Comparison of ENCODE assay signal across 16 mouse cellular contexts in genomic region chr11:3471448-3471850, GRCm38 (mm10). TPM values are rescaled to one million over a fixed set of nuclear protein-coding genes. Genes with fewer than 3 reads are reported as not detected.
DNase-seq lines count a peak whose midpoint lies in the region; ATAC-seq and TF ChIP-seq lines count a peak whose summit lies in the region.
"Had no signal": no experiment of that assay in that cellular context is flagged by ENCODE, and none has a peak within 500 bp of the region (broad histone marks: within the 10 kb centered on the region; RNA-seq: fewer than 3 reads in every experiment).

No protein-coding gene starts in this region.

- peak overlapping the region; percentile 10 for H3K4me3 ChIP-seq in intestine, embryonic 16.5 days (ENCODE audit: low read length)
- H3K4me3 ChIP-seq in kidney, postnatal 0 days (replicated peaks; ENCODE audit: low read depth, low read length): no peak overlapping the region
- peak overlapping the region; percentile 57 for H3K4me3 ChIP-seq in small intestine, adult 2 months (ENCODE audit: low read depth, low read length)

- DNase-seq in ZHBTc4 (ENCODE audit: low read depth, low spot score): peak; percentile 32
- DNase-seq in kidney, postnatal 0 days (ENCODE audit: low spot score): peak; percentile 25
- DNase-seq in urinary bladder, postnatal 4 days (ENCODE audit: low spot score in 2 of 2): no peak
- no peak for DNase-seq in spleen, postnatal 4 days (ENCODE audit: low spot score in 2 of 2)
- DNase-seq: cerebellum, adult 11-12 months; gastrocnemius, postnatal 10 days; layer of hippocampus, adult 9-11 months; lung, adult 18-20 months; retina, postnatal 1 day; thymus, adult 18-20 months had no signal

- H3K27ac ChIP-seq in intestine, embryonic 16.5 days (ENCODE audit: low read length): no peak overlapping the region
- 0 out of 2 replicates have a peak overlapping the region, but pooled peaks have one; percentile 4 for H3K27ac ChIP-seq in kidney, postnatal 0 days
- peak overlapping the region; percentile 76 for H3K27ac ChIP-seq in small intestine, adult 2 months (ENCODE audit: insufficient read depth, low read depth, low read length)
- H3K27ac ChIP-seq: hindbrain, embryonic 14.5 days had no signal

- no peaks in the 10 kb centered on the region for H3K9me3 ChIP-seq in intestine, embryonic 16.5 days (ENCODE audit: control insufficient read depth, low read length)
- no peaks in the 10 kb centered on the region for H3K9me3 ChIP-seq in kidney, postnatal 0 days (replicated peaks; ENCODE audit: low read length)

- TF ChIP-seq CTCF in kidney, postnatal 0 days (IDR thresholded peaks at IDR 0.05; ENCODE audit: low read depth): no peak
- TF ChIP-seq CTCF in small intestine, adult 2 months (IDR thresholded peaks at IDR 0.05; ENCODE audit: extremely low read depth, insufficient read length, insufficient replicate concordance, low read depth, low read length): no peak

- 16% methylated on average over 11 of the region's 11 CpGs for WGBS in intestine, embryonic 16.5 days
- 31% methylated on average over 11 of the region's 11 CpGs for WGBS in kidney, postnatal 0 days
- 14% methylated on average over 11 of the region's 11 CpGs for WGBS in small intestine, adult 2 months

- H3K36me3 ChIP-seq in intestine, embryonic 16.5 days (ENCODE audit: control insufficient read depth, insufficient read depth, low read length): no peaks in the 10 kb centered on the region
- H3K36me3 ChIP-seq in kidney, postnatal 0 days (ENCODE audit: insufficient read depth, low read length): no peaks in the 10 kb centered on the region
- H3K36me3 ChIP-seq in small intestine, adult 2 months (ENCODE audit: control insufficient read depth, insufficient read depth, low read length): no peaks in the 10 kb centered on the region

- no peaks in the 10 kb centered on the region; the same call in 1 of the 2 replicates for H3K4me1 ChIP-seq in intestine, embryonic 16.5 days (ENCODE audit: control insufficient read depth, insufficient read depth, low read length)
- no peaks in the 10 kb centered on the region for H3K4me1 ChIP-seq in kidney, postnatal 0 days (replicated peaks; ENCODE audit: insufficient read depth, low read length)
- H3K4me1 ChIP-seq in small intestine, adult 2 months (ENCODE audit: control insufficient read depth, insufficient read depth, insufficient read length, low read length): peaks cover 14% of the 10 kb centered on the region; the same call in 1 of the 2 replicates

- H3K27me3 ChIP-seq in intestine, embryonic 16.5 days (replicated peaks; ENCODE audit: control insufficient read depth, insufficient read depth, low read length): no peaks in the 10 kb centered on the region
- H3K27me3 ChIP-seq in kidney, postnatal 0 days (ENCODE audit: insufficient read depth, low read length): no peaks in the 10 kb centered on the region
- no peaks in the 10 kb centered on the region for H3K27me3 ChIP-seq in small intestine, adult 2 months (ENCODE audit: control insufficient read depth, insufficient read depth, low read length)

- TF ChIP-seq POLR2A in small intestine, adult 2 months (IDR thresholded peaks at IDR 0.05; ENCODE audit: low read depth, low read length): peak; percentile 64; the same call in 1 of the 2 replicates

- peak overlapping the region; percentile 39; the same call in 1 of the 2 replicates for H3K9ac ChIP-seq in intestine, embryonic 16.5 days (ENCODE audit: low read depth, low read length)
- no peak overlapping the region for H3K9ac ChIP-seq in kidney, postnatal 0 days (ENCODE audit: low read depth, low read length)
- H3K9ac ChIP-seq: hindbrain, embryonic 14.5 days had no signal

- peak; percentile 81 for ATAC-seq in intestine, embryonic 16.5 days
- peak; percentile 89 for ATAC-seq in kidney, postnatal 0 days (replicated peaks; ENCODE audit: low FRiP score, low read depth)
- ATAC-seq in frontal cortex, adult (ENCODE audit: low TSS enrichment): no peak
- ATAC-seq: forebrain, embryonic 14.5 days had no signal

- peak overlapping the region; percentile 43 for H3K4me2 ChIP-seq in intestine, embryonic 16.5 days (ENCODE audit: low read depth, low read length)
- no peak overlapping the region for H3K4me2 ChIP-seq in kidney, postnatal 0 days (ENCODE audit: low read length)
- H3K4me2 ChIP-seq: heart, embryonic 11.5 days; hindbrain, embryonic 14.5 days had no signal

RNA-seq across cellular contexts. Expression of gene Pla2g3, which starts 16.6 kb away (rescaled TPM):
- 0.33 and 0.43 TPM in 2 replicates for polyA plus RNA-seq in intestine, embryonic 16.5 days (2015; fragmentation: Nextera tagmentation; extraction: Ambion mirVana)
- polyA plus RNA-seq in kidney, postnatal 0 days (2015; fragmentation: Nextera tagmentation; extraction: Ambion mirVana): 0.25 and 0.32 TPM in 2 replicates
- 0.18 and 0.48 TPM in 2 replicates for polyA plus RNA-seq in small intestine, adult 2 months (2012; rRNA removed)

RNA-seq across cellular contexts. Expression of gene Rnf185, which starts 19.3 kb away (rescaled TPM):
- 34.1 and 36.1 TPM in 2 replicates for polyA plus RNA-seq in intestine, embryonic 16.5 days (2015; fragmentation: Nextera tagmentation; extraction: Ambion mirVana)
- polyA plus RNA-seq in kidney, postnatal 0 days (2015; fragmentation: Nextera tagmentation; extraction: Ambion mirVana): 37.8 and 39.1 TPM in 2 replicates
- 13.5 and 29.8 TPM in 2 replicates for polyA plus RNA-seq in small intestine, adult 2 months (2012; rRNA removed)

RNA-seq across cellular contexts. Expression of gene Inpp5j, which starts 33.2 kb away (rescaled TPM):
- polyA plus RNA-seq in intestine, embryonic 16.5 days (2015; fragmentation: Nextera tagmentation; extraction: Ambion mirVana): 5.6 and 5.9 TPM in 2 replicates
- polyA plus RNA-seq in kidney, postnatal 0 days (2015; fragmentation: Nextera tagmentation; extraction: Ambion mirVana): 4.5 and 4.7 TPM in 2 replicates
- polyA plus RNA-seq in small intestine, adult 2 months (2012; rRNA removed): 12.9 and 22.5 TPM in 2 replicates

RNA-seq across cellular contexts. Expression of gene Selenom, which starts 43.0 kb away (rescaled TPM):
- 182 and 185 TPM in 2 replicates for polyA plus RNA-seq in intestine, embryonic 16.5 days (2015; fragmentation: Nextera tagmentation; extraction: Ambion mirVana)
- polyA plus RNA-seq in kidney, postnatal 0 days (2015; fragmentation: Nextera tagmentation; extraction: Ambion mirVana): 124 and 125 TPM in 2 replicates
- polyA plus RNA-seq in small intestine, adult 2 months (2012; rRNA removed): 107 and 174 TPM in 2 replicates

Comparison
In these comparisons a context has a peak if more than half of its experiments do, and no peak if none do; other contexts are left out.
1. DNase-seq: peak in ZHBTc4 (single experiment) and kidney, postnatal 0 days (single experiment); none in urinary bladder, postnatal 4 days (0 of 2) and spleen, postnatal 4 days (0 of 2).